In the genomic region with DNA sequence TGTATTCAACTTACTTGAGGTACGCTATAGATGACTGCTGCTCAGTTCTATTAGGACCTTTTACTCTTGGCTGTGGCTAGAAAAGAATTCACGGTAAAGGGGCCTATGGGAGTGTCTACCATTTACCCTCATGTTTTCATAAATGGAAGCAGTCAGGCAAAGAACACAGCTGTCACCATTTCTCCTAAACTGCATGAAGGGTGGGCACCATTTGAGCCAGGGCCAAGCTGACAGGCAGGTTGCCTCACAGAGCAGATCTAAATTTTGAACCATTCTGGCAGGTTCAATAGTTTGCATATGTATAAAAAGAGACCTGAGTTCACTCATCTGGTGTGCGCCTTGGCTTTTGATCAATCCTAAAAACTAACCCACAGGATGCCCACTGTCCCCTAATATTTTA, we compare ENCODE assay signal across 15 mouse cellular contexts.
"Had no signal": no experiment of that assay in that cellular context is flagged by ENCODE, and none has a peak within 500 bp of the region (broad histone marks: within the 10 kb centered on the region; RNA-seq: fewer than 3 reads in every experiment).

No protein-coding gene starts in this region.

- H3K4me3 ChIP-seq: kidney, embryonic 15.5 days; liver, embryonic 13.5 days; myocyte; neural tube, embryonic 13.5 days; stomach, embryonic 15.5 days had no signal

- H3K27me3 ChIP-seq: kidney, embryonic 15.5 days; liver, embryonic 13.5 days; neural tube, embryonic 13.5 days; stomach, embryonic 15.5 days had no signal

- H3K9me3 ChIP-seq: kidney, embryonic 15.5 days; neural tube, embryonic 13.5 days; stomach, embryonic 15.5 days had no signal

- H3K36me3 ChIP-seq: kidney, embryonic 15.5 days; liver, embryonic 13.5 days; neural tube, embryonic 13.5 days; stomach, embryonic 15.5 days had no signal

- H3K4me2 ChIP-seq: kidney, embryonic 15.5 days; liver, embryonic 13.5 days; midbrain, embryonic 11.5 days; neural tube, embryonic 13.5 days; stomach, embryonic 15.5 days had no signal

- DNase-seq: kidney, adult 8-10 months; kidney, postnatal 14 days; kidney, postnatal 4 days; liver, embryonic 13.5 days; lung, adult 2 months; midbrain, embryonic 14.5 days; retina, postnatal 1 day; right cerebral cortex, postnatal 25 days; spleen, adult 18-20 months; thymus, postnatal 25 days had no signal

- H3K4me1 ChIP-seq: kidney, embryonic 15.5 days; liver, embryonic 13.5 days; neural tube, embryonic 13.5 days; stomach, embryonic 15.5 days had no signal

- H3K27ac ChIP-seq: kidney, embryonic 15.5 days; liver, embryonic 13.5 days; neural tube, embryonic 13.5 days; stomach, embryonic 15.5 days had no signal

- H3K9ac ChIP-seq: kidney, embryonic 15.5 days; liver, embryonic 13.5 days; neural tube, embryonic 13.5 days; stomach, embryonic 15.5 days had no signal
